Mouse (Mus musculus) heart, embryonic 16.5 days (tissue): Measurements from ENCODE around the gene Zfp184. TPM values are rescaled to one million over a fixed set of nuclear protein-coding genes. Genes with fewer than 3 reads are reported as not detected.

Source experiments
- ATAC-seq: fragments of 200-750 bp; cut with Nextera tagmentation; replicated peaks from 2 replicates; pipeline ENCODE4 v1.8.0; 2017; ENCODE audit warnings: moderate number of reproducible peaks; ENCODE audit not compliant: insufficient read depth, low FRiP score; ENCODE audit errors: extremely low read depth
- H3K27ac ChIP-seq: fragments of 300-500 bp; sonication (generic); 2 replicates; pipeline ENCODE4 v1.5.1; 2014; ENCODE audit warnings: mild to moderate bottlenecking, low read length, control low read depth, moderate library complexity
- H3K27me3 ChIP-seq: fragments of 300-500 bp; sonication (generic); 2 replicates; pipeline ENCODE4 v1.6.1; 2014; ENCODE audit warnings: low read length, mixed read lengths; ENCODE audit not compliant: control insufficient read depth, insufficient read depth
- H3K36me3 ChIP-seq: fragments of 300-500 bp; sonication (generic); 2 replicates; pipeline ENCODE4 v1.6.1; 2014; ENCODE audit not compliant: control insufficient read depth, insufficient read depth
- H3K4me1 ChIP-seq: fragments of 300-500 bp; sonication (generic); 2 replicates; pipeline ENCODE4 v1.6.1; 2014; ENCODE audit warnings: low read length, mixed read lengths; ENCODE audit not compliant: control insufficient read depth, insufficient read depth
- H3K4me2 ChIP-seq: fragments of 300-500 bp; sonication (generic); 2 replicates; pipeline ENCODE4 v1.6.1; 2014; ENCODE audit warnings: low read depth, mild to moderate bottlenecking, control low read depth, low read length
- H3K4me3 ChIP-seq: fragments of 300-500 bp; sonication (generic); 2 replicates; pipeline ENCODE4 v1.5.1; 2014; ENCODE audit warnings: mild to moderate bottlenecking, control low read depth, low read length
- H3K9ac ChIP-seq: fragments of 300-500 bp; sonication (generic); 2 replicates; pipeline ENCODE4 v1.6.1; 2014; ENCODE audit warnings: low read length, control low read depth
- H3K9me3 ChIP-seq: fragments of 300-500 bp; sonication (generic); replicated peaks from 2 replicates; pipeline ENCODE4 v1.6.1; 2016; ENCODE audit warnings: low read length; ENCODE audit not compliant: control insufficient read depth
- WGBS: fragments of 180-500 bp; shearing (Covaris S2); extraction: QIAGEN DNeasy Blood & Tissue Kit; methylation state at CpG from one replicate; pipeline ENCODE4 v1.1.7; 2014; 5-methylcytosine and 5-hydroxymethylcytosine counted together
- polyA plus RNA-seq: library from polyadenylated mRNA; unstranded; fragments of >200 nt; fragmentation: Nextera tagmentation; extraction: Ambion mirVana; gene quantifications from 2 replicates; pipeline ENCODE4 v1.2.1, GENCODE M21; 2015

Gene Zfp184
- polyA plus RNA-seq, 1 experiment from 2014 or later: 2.9 TPM

DNA sequence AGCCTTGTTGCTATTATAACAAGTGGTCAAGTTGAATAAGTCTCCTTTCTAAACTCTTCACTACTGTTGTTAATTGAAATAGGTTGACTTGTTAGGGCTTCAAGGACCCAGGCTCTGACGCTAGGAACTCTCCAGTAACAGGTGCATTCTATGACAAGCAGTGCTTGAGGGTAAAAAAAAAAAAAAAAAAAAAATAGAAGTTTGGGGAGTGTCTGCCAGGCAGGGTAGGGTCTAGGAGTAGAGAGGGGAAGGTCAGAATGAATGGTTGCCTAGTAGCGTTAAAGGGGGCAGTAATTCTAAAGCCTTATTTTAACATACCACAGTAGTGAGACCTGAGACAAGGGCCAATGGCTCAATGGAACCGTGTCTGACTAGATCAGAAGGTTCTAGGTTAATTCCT lies 53.5 kb downstream of the Zfp184 start:
- 27% methylated on average over 3 of the region's 3 CpGs for WGBS
- peaks cover 64% of the 10 kb centered on the region for H3K27me3 ChIP-seq
- no peak overlapping the region for H3K4me3 ChIP-seq
- no peak for ATAC-seq
- no peak overlapping the region for H3K27ac ChIP-seq
- H3K9ac ChIP-seq: no peak overlapping the region
- H3K9me3 ChIP-seq: no peaks in the 10 kb centered on the region
- H3K36me3 ChIP-seq: no peaks in the 10 kb centered on the region
- H3K4me1 ChIP-seq: peaks cover 4% of the 10 kb centered on the region
- H3K4me2 ChIP-seq: no peak overlapping the region

DNA sequence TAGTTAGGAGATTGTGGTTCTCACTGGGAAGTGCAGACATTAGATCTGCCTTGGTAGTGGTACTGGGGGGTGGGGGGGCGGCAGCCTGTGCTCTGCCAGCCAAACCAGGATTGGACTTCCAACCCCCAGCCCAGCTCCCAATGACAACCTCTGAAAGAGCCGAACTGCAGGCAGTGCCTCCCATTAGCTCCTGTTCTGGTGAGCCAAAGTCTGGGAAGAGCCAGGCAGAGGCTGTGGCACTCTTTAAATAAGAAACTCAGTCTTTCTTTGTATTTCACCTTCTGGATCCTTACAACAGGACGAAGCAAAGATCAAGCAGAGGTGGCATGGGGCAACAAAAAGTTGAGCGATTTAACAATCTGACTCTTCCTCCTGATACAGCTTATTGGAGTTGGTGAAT lies 54.3 kb downstream of the Zfp184 start:
- no peaks in the 10 kb centered on the region for H3K36me3 ChIP-seq
- no peak overlapping the region for H3K9ac ChIP-seq
- 38% methylated on average over 4 of the region's 4 CpGs for WGBS
- H3K4me3 ChIP-seq: no peak overlapping the region
- H3K9me3 ChIP-seq: no peaks in the 10 kb centered on the region
- peaks cover 4% of the 10 kb centered on the region for H3K4me1 ChIP-seq
- ATAC-seq: no peak
- peaks cover 71% of the 10 kb centered on the region for H3K27me3 ChIP-seq
- no peak overlapping the region for H3K27ac ChIP-seq
- H3K4me2 ChIP-seq: no peak overlapping the region

DNA sequence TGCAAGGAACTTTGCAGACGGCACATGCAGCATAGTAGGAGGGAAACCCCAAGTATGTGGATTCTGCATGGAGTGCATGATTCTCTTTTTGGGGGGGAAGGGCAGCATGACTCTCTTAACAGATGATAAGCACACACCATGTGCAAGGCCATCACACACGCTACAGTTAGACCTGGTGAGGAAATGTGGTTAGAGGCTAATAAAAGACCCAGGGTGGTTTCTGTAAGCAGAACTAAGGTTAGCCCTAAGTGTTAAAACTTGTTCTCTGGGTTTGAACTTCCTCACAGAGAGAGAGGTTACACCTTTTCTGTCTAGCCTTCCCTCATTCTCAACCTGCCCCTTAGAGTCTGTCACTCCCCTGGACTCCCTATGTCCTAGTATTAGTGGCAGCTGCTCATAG lies 56.5 kb downstream of the Zfp184 start:
- Histone ChIP-seq H3K9ac (no peak overlapping the region), H3K4me2 (no peak overlapping the region), H3K4me1 (peaks cover 6% of the 10 kb centered on the region), H3K9me3 (no peaks in the 10 kb centered on the region), H3K27ac (no peak overlapping the region), H3K36me3 (no peaks in the 10 kb centered on the region), H3K4me3 (no peak overlapping the region), H3K27me3 (peaks cover 82% of the 10 kb centered on the region)
- no peak for ATAC-seq
- 54% methylated on average over 2 of the region's 2 CpGs for WGBS

GRCm38 (mm10) chr13:22001823-22002222 lies 56.9 kb downstream of the Zfp184 start:
- no peak for ATAC-seq
- no peaks in the 10 kb centered on the region for H3K9me3 ChIP-seq
- H3K4me2 ChIP-seq: no peak overlapping the region
- no peak overlapping the region for H3K9ac ChIP-seq
- H3K4me1 ChIP-seq: peaks cover 10% of the 10 kb centered on the region
- peaks cover 81% of the 10 kb centered on the region for H3K27me3 ChIP-seq
- no peak overlapping the region for H3K4me3 ChIP-seq
- WGBS: 17% methylated on average over 5 of the region's 5 CpGs
- H3K36me3 ChIP-seq: no peaks in the 10 kb centered on the region
- H3K27ac ChIP-seq: no peak overlapping the region

- H3K9me3 ChIP-seq: no peaks in the 10 kb centered on the region
- peak; percentile 71 for ATAC-seq
- peak overlapping the region; percentile 72 for H3K4me3 ChIP-seq
- H3K36me3 ChIP-seq: no peaks in the 10 kb centered on the region
- WGBS: under 1% methylated on average over 45 of the region's 45 CpGs
- H3K9ac ChIP-seq: peak overlapping the region; percentile 49
- H3K27ac ChIP-seq: no peak overlapping the region
- peak overlapping the region; percentile 98 for H3K4me2 ChIP-seq
- H3K27me3 ChIP-seq: peaks cover 78% of the 10 kb centered on the region
- peaks cover 10% of the 10 kb centered on the region for H3K4me1 ChIP-seq
Observed at GRCm38 (mm10) chr13:22005605-22006333, 60.9 kb downstream of the Zfp184 start.

- Histone ChIP-seq H3K27me3 (peaks cover 77% of the 10 kb centered on the region), H3K9me3 (no peaks in the 10 kb centered on the region), H3K4me3 (peak overlapping the region; percentile 72), H3K4me1 (peaks cover 10% of the 10 kb centered on the region), H3K9ac (peak overlapping the region; percentile 49), H3K4me2 (peak overlapping the region; percentile 98), H3K36me3 (no peaks in the 10 kb centered on the region), H3K27ac (no peak overlapping the region)
- ATAC-seq: peak; percentile 82
- under 1% methylated on average over 38 of the region's 38 CpGs for WGBS
Observed at GRCm38 (mm10) chr13:22006334-22007120, 61.6 kb downstream of the Zfp184 start.

- ATAC-seq: no peak
- no peaks in the 10 kb centered on the region for H3K9me3 ChIP-seq
- H3K9ac ChIP-seq: no peak overlapping the region
Observed at GRCm38 (mm10) chr13:22007121-22007510, 62.2 kb downstream of the Zfp184 start.

DNA sequence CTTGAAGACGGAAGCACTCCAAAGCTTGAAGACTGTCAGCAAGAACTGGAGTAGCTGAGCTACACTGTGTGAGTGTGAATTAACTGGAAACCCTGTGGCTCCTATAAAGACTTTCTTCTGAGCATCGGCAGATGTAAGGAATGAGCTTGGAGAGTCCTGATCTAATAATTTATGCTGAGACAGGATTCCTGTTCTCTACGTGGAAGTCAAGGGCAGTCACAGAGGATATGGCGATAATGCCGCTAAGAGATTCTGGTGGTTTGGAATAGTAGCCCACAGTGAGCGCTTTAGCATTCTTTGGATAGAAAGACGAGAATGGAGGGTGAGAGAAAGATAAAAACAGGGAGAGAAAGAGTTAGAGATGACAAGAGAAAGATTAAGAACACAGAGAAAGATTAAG lies 63.0 kb downstream of the Zfp184 start:
- Histone ChIP-seq H3K36me3 (no peaks in the 10 kb centered on the region), H3K4me1 (peaks cover 10% of the 10 kb centered on the region), H3K27me3 (peaks cover 81% of the 10 kb centered on the region), H3K9ac (no peak overlapping the region), H3K4me2 (no peak overlapping the region), H3K4me3 (peak overlapping the region; percentile 72; the same call in 1 of the 2 replicates), H3K27ac (no peak overlapping the region), H3K9me3 (no peaks in the 10 kb centered on the region)
- 55% methylated on average over 7 of the region's 7 CpGs for WGBS
- no peak for ATAC-seq

More at GRCm38 (mm10) chr13:22007121-22007510, 62.2 kb downstream of the Zfp184 start:
- Histone ChIP-seq H3K4me1 (peaks cover 10% of the 10 kb centered on the region), H3K36me3 (no peaks in the 10 kb centered on the region), H3K27me3 (peaks cover 81% of the 10 kb centered on the region), H3K4me3 (peak overlapping the region; percentile 72), H3K4me2 (peak overlapping the region; percentile 98), H3K27ac (no peak overlapping the region)
- 4% methylated on average over 18 of the region's 18 CpGs for WGBS

DNA sequence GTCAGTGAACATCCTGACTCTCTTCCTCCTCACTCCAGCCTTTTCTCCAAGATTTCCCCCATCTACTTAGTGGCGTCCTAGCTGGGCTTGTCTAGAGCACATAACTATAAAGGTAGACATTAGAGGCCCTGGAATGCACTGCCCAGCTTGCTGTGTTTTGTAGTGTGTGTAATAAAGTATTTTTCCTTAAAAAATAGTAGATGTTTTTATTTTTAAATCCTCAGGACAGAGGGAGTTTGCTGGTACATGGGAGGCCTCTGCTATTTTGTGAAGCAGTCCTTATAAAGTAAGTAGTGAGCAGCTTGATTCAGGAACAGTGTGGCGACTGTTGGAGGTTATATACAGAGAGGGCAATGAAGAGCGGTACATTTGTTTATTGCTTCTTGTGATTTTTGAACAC lies 63.8 kb downstream of the Zfp184 start:
- Histone ChIP-seq H3K4me2 (no peak overlapping the region), H3K27ac (no peak overlapping the region), H3K9ac (no peak overlapping the region), H3K9me3 (no peaks in the 10 kb centered on the region), H3K36me3 (no peaks in the 10 kb centered on the region), H3K4me1 (peaks cover 10% of the 10 kb centered on the region), H3K4me3 (no peak overlapping the region), H3K27me3 (peaks cover 75% of the 10 kb centered on the region)
- ATAC-seq: no peak
- 84% methylated on average over 3 of the region's 3 CpGs for WGBS
